Comparison of ENCODE assay signal across 22 mouse cellular contexts in the genomic region with DNA sequence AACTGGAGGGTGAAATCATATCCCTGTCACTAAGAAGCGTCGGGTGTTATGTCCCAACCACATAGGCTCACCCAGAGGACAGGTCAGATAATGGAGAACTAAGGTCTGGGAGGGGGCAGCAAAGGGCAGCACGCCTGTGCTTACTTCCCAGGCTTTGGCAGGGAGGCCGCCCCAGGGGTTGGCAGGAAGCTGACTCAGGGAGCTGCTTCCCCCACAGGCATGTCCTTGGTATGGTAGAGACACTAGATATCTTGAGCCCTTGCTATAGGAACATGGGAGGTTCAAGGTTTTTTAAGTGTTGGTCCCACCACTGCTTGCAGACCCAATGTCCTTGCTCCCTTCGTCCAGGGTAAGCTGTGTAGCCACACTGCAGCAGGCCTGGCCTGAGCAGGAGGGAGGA. TPM values are rescaled to one million over a fixed set of nuclear protein-coding genes. Genes with fewer than 3 reads are reported as not detected.
DNase-seq lines count a peak whose midpoint lies in the region; ATAC-seq lines count a peak whose summit lies in the region.
"Had no signal": no experiment of that assay in that cellular context is flagged by ENCODE, and none has a peak within 500 bp of the region (broad histone marks: within the 10 kb centered on the region; RNA-seq: fewer than 3 reads in every experiment).

No protein-coding gene starts in this region.

- 66% methylated on average over 5 of the region's 5 CpGs for WGBS in hindbrain, embryonic 13.5 days
- 59% methylated on average over 5 of the region's 5 CpGs for WGBS in hindbrain, embryonic 10.5 days
- WGBS in limb, embryonic 10.5 days, result 52% methylated on average over 5 of the region's 5 CpGs
- 65% methylated on average over 5 of the region's 5 CpGs for whole genome bisulfite sequencing in midbrain, embryonic 16.5 days

- no peak overlapping the region; the same call in 1 of the 2 replicates for H3K9ac ChIP-seq in hindbrain, embryonic 13.5 days
- no peak overlapping the region for H3K9ac ChIP-seq in midbrain, embryonic 16.5 days (ENCODE audit: low read depth, low read length)
- H3K9ac ChIP-seq: heart, embryonic 15.5 days; limb, embryonic 15.5 days; lung, embryonic 14.5 days; neural tube, embryonic 15.5 days had no signal

- no peaks in the 10 kb centered on the region for H3K9me3 ChIP-seq in hindbrain, embryonic 13.5 days
- no peaks in the 10 kb centered on the region for H3K9me3 ChIP-seq in hindbrain, embryonic 10.5 days
- H3K9me3 ChIP-seq in limb, embryonic 10.5 days (replicated peaks), result no peaks in the 10 kb centered on the region
- no peaks in the 10 kb centered on the region for H3K9me3 ChIP-seq in midbrain, embryonic 16.5 days (replicated peaks; ENCODE audit: control insufficient read depth, low read length, poor library complexity, severe bottlenecking)
- H3K9me3 ChIP-seq: heart, embryonic 15.5 days; limb, embryonic 15.5 days; neural tube, embryonic 15.5 days had no signal

- no peak overlapping the region for H3K4me2 ChIP-seq in hindbrain, embryonic 13.5 days
- H3K4me2 ChIP-seq in midbrain, embryonic 16.5 days (ENCODE audit: low read length), result no peak overlapping the region
- H3K4me2 ChIP-seq: heart, embryonic 15.5 days; limb, embryonic 15.5 days; lung, embryonic 14.5 days; neural tube, embryonic 15.5 days had no signal

- intact Hi-C loops in left cerebral cortex, postnatal 4 days (cut with DNase I), result no loop called here

- H3K27me3 ChIP-seq in hindbrain, embryonic 13.5 days, result no peaks in the 10 kb centered on the region
- H3K27me3 ChIP-seq in hindbrain, embryonic 10.5 days (ENCODE audit: insufficient read depth, poor library complexity, severe bottlenecking), result peaks cover 17% of the 10 kb centered on the region; the same call in 1 of the 2 replicates
- peaks cover 30% of the 10 kb centered on the region; the same call in 1 of the 2 replicates for H3K27me3 ChIP-seq in limb, embryonic 10.5 days (ENCODE audit: low read depth, poor library complexity, severe bottlenecking)
- H3K27me3 ChIP-seq in midbrain, embryonic 16.5 days (ENCODE audit: control insufficient read depth, insufficient read depth, low read depth, low read length), result no peaks in the 10 kb centered on the region
- H3K27me3 ChIP-seq: limb, embryonic 15.5 days; neural tube, embryonic 15.5 days had no signal

- no peak overlapping the region for H3K4me3 ChIP-seq in hindbrain, embryonic 13.5 days
- H3K4me3 ChIP-seq in hindbrain, embryonic 10.5 days, result no peak overlapping the region
- no peak overlapping the region for H3K4me3 ChIP-seq in limb, embryonic 10.5 days
- no peak overlapping the region for H3K4me3 ChIP-seq in midbrain, embryonic 16.5 days (ENCODE audit: low read depth, low read length)
- H3K4me3 ChIP-seq: heart, embryonic 15.5 days; left cerebral cortex, adult 2 months; limb, embryonic 15.5 days; neural tube, embryonic 15.5 days had no signal

- no peak for ATAC-seq in hindbrain, embryonic 13.5 days (ENCODE audit: low FRiP score)
- ATAC-seq in midbrain, embryonic 16.5 days, result no peak

- peak overlapping the region; percentile 40; the same call in 1 of the 2 replicates for H3K27ac ChIP-seq in hindbrain, embryonic 13.5 days
- no peak overlapping the region for H3K27ac ChIP-seq in hindbrain, embryonic 10.5 days
- 0 out of 2 replicates have a peak overlapping the region, but pooled peaks have one; percentile 15 for H3K27ac ChIP-seq in limb, embryonic 10.5 days
- H3K27ac ChIP-seq in midbrain, embryonic 16.5 days (ENCODE audit: low read length), result 0 out of 2 replicates have a peak overlapping the region, but pooled peaks have one; percentile 19
- H3K27ac ChIP-seq: heart, embryonic 15.5 days; left cerebral cortex, adult 2 months; limb, embryonic 15.5 days; macrophage; neural tube, embryonic 15.5 days had no signal

- DNase-seq in adrenal gland, adult 2 months, result peak; percentile 52
- DNase-seq in adrenal gland, adult 8-10 months, result no peak
- no peak for DNase-seq in hindbrain, embryonic 10.5 days (ENCODE audit: low spot score)
- no peak for DNase-seq in limb, embryonic 10.5 days (ENCODE audit: low spot score)
- no peak for DNase-seq in urinary bladder, postnatal 36 days (ENCODE audit: low spot score in 2 of 2)
- DNase-seq in left cerebral cortex, postnatal 4 days, result no peak
- DNase-seq: cerebellum, postnatal 10 days; lung, embryonic 14.5 days; thymus, postnatal 25 days had no signal

- peaks cover 83% of the 10 kb centered on the region for H3K4me1 ChIP-seq in hindbrain, embryonic 13.5 days (replicated peaks)
- H3K4me1 ChIP-seq in hindbrain, embryonic 10.5 days (replicated peaks), result peaks cover 75% of the 10 kb centered on the region
- H3K4me1 ChIP-seq in limb, embryonic 10.5 days, result peaks cover 60% of the 10 kb centered on the region
- H3K4me1 ChIP-seq in midbrain, embryonic 16.5 days (ENCODE audit: control insufficient read depth, insufficient read depth, low read length), result peaks cover 69% of the 10 kb centered on the region

- H3K36me3 ChIP-seq in hindbrain, embryonic 13.5 days, result peaks cover 20% of the 10 kb centered on the region
- no peaks in the 10 kb centered on the region for H3K36me3 ChIP-seq in hindbrain, embryonic 10.5 days
- no peaks in the 10 kb centered on the region; the same call in 1 of the 2 replicates for H3K36me3 ChIP-seq in limb, embryonic 10.5 days
- no peaks in the 10 kb centered on the region for H3K36me3 ChIP-seq in midbrain, embryonic 16.5 days (ENCODE audit: control insufficient read depth, insufficient read depth, low read length)
- H3K36me3 ChIP-seq: heart, embryonic 15.5 days; limb, embryonic 15.5 days had no signal

RNA-seq across cellular contexts. Expression of a gene that starts 14.7 kb away (rescaled TPM):
- total RNA-seq in adrenal gland, adult 2 months (2021), result under 1 TPM; 0.10 to 0.12 TPM
- polyA plus RNA-seq in adrenal gland, adult 2 months (2012; rRNA removed), result 0.03 and 0.09 TPM in 2 replicates
- under 1 TPM; 0.10 to 0.17 (median 0.14) TPM for total RNA-seq in adrenal gland, adult 8-10 months (2022)
- polyA plus RNA-seq in hindbrain, embryonic 13.5 days (2015; fragmentation: Nextera tagmentation; extraction: Ambion mirVana), result 4.2 and 4.8 TPM in 2 replicates
- 1.6 and 2.8 TPM in 2 replicates for polyA plus RNA-seq in hindbrain, embryonic 10.5 days (2016; fragmentation: Nextera tagmentation; extraction: Ambion mirVana)
- polyA plus RNA-seq in limb, embryonic 10.5 days (2016; fragmentation: Nextera tagmentation; extraction: Ambion mirVana), result 0.64 and 0.65 TPM in 2 replicates
- 2.8 and 4.0 TPM in 2 replicates for polyA plus RNA-seq in midbrain, embryonic 16.5 days (2015; fragmentation: Nextera tagmentation; extraction: Ambion mirVana)
- total RNA-seq in left cerebral cortex, postnatal 4 days (2021), result 1 to 10 TPM; 3.6 to 4.2 TPM
- polyA plus RNA-seq: heart, embryonic 15.5 days; macrophage; spleen, adult 2 months had no signal

RNA-seq across cellular contexts. Expression of a gene that starts 14.7 kb away (rescaled TPM):
- under 1 TPM in 1 of 2 experiments, not detected in 1; 0.41 TPM for total RNA-seq in adrenal gland, adult 2 months (2021)
- 0.19 and 0.20 TPM in 2 replicates for polyA plus RNA-seq in adrenal gland, adult 2 months (2012; rRNA removed)
- under 1 TPM in 3 of 4 experiments, not detected in 1; 0.31 to 0.46 (median 0.46) TPM for total RNA-seq in adrenal gland, adult 8-10 months (2022)
- 24.8 and 25.7 TPM in 2 replicates for polyA plus RNA-seq in hindbrain, embryonic 13.5 days (2015; fragmentation: Nextera tagmentation; extraction: Ambion mirVana)
- 2.6 and 7.7 TPM in 2 replicates for polyA plus RNA-seq in hindbrain, embryonic 10.5 days (2016; fragmentation: Nextera tagmentation; extraction: Ambion mirVana)
- 1.3 and 1.7 TPM in 2 replicates for polyA plus RNA-seq in limb, embryonic 10.5 days (2016; fragmentation: Nextera tagmentation; extraction: Ambion mirVana)
- 16.2 and 18.0 TPM in 2 replicates for polyA plus RNA-seq in midbrain, embryonic 16.5 days (2015; fragmentation: Nextera tagmentation; extraction: Ambion mirVana)
- total RNA-seq in left cerebral cortex, postnatal 4 days (2021), result 10 to 100 TPM in 1 of 2 experiments, 1 to 10 TPM in 1; 8.8 to 10.1 TPM
- polyA plus RNA-seq: heart, embryonic 15.5 days; macrophage; spleen, adult 2 months had no signal

RNA-seq across cellular contexts. Expression of a gene that starts 23.6 kb away (rescaled TPM):
- not detected for total RNA-seq in adrenal gland, adult 2 months (2021)
- not detected in 2 replicates for polyA plus RNA-seq in adrenal gland, adult 2 months (2012; rRNA removed)
- total RNA-seq in adrenal gland, adult 8-10 months (2022), result not detected
- 0.63 and 0.95 TPM in 2 replicates for polyA plus RNA-seq in hindbrain, embryonic 13.5 days (2015; fragmentation: Nextera tagmentation; extraction: Ambion mirVana)
- polyA plus RNA-seq in hindbrain, embryonic 10.5 days (2016; fragmentation: Nextera tagmentation; extraction: Ambion mirVana), result 0.24 and 0.31 TPM in 2 replicates
- polyA plus RNA-seq in limb, embryonic 10.5 days (2016; fragmentation: Nextera tagmentation; extraction: Ambion mirVana), result not detected in 2 replicates
- 0.28 and 0.63 TPM in 2 replicates for polyA plus RNA-seq in midbrain, embryonic 16.5 days (2015; fragmentation: Nextera tagmentation; extraction: Ambion mirVana)
- not detected for total RNA-seq in left cerebral cortex, postnatal 4 days (2021)
- total RNA-seq: layer of hippocampus, adult 18-20 months; left cerebral cortex, adult 2 months had no signal
- polyA plus RNA-seq: frontal cortex, adult 2 months; gonadal fat pad, adult 2 months; heart, embryonic 15.5 days; kidney, embryonic 14.5 days; limb, embryonic 15.5 days; lung, embryonic 14.5 days; macrophage; spleen, adult 2 months; stomach, embryonic 16.5 days had no signal
